Mouse (Mus musculus): ENCODE results near the gene Tnnt1.

Tnnt1 gene

GRCm38 (mm10) chr7:4521231-4522003, 5.2 kb upstream of the Tnnt1 start:
- DNase-seq (ENCODE audit: low read depth, low spot score) = peak; percentile 65

- DNase-seq (ENCODE audit: low read depth, low spot score) = no peak
These were observed 2.3 kb upstream of the Tnnt1 start for GRCm38 (mm10) chr7:4518487-4518886.

GRCm38 (mm10) chr7:4515853-4516252, 329 bp downstream of the Tnnt1 start:
- no peak for DNase-seq (ENCODE audit: low read depth, low spot score)

GRCm38 (mm10) chr7:4513829-4514712, 2.1 kb downstream of the Tnnt1 start:
- DNase-seq (ENCODE audit: low read depth, low spot score) = no peak

- DNase-seq (ENCODE audit: low read depth, low spot score) = peak; percentile 82
These were observed 2.9 kb downstream of the Tnnt1 start for GRCm38 (mm10) chr7:4513236-4513635.

GRCm38 (mm10) chr7:4511489-4512224, 4.5 kb downstream of the Tnnt1 start:
- no peak for DNase-seq (ENCODE audit: low read depth, low spot score)

GRCm38 (mm10) chr7:4509863-4510608, 6.1 kb downstream of the Tnnt1 start:
- peak; percentile 89 for DNase-seq (ENCODE audit: low read depth, low spot score)

- DNase-seq (ENCODE audit: low read depth, low spot score) = no peak
These were observed 7.5 kb downstream of the Tnnt1 start for GRCm38 (mm10) chr7:4508739-4509116.

- peak; percentile 83 for DNase-seq (ENCODE audit: low read depth, low spot score)
These were observed 8.0 kb downstream of the Tnnt1 start for GRCm38 (mm10) chr7:4508062-4508738.

GRCm38 (mm10) chr7:4507220-4507619, 9.0 kb downstream of the Tnnt1 start:
- peak; percentile 40 for DNase-seq (ENCODE audit: low read depth, low spot score)

GRCm38 (mm10) chr7:4504646-4505435, 11.3 kb downstream of the Tnnt1 start:
- no peak for DNase-seq (ENCODE audit: low read depth, low spot score)

GRCm38 (mm10) chr7:4503858-4504257, 12.3 kb downstream of the Tnnt1 start:
- no peak for DNase-seq (ENCODE audit: low read depth, low spot score)

GRCm38 (mm10) chr7:4503100-4503499, 13.1 kb downstream of the Tnnt1 start:
- no peak for DNase-seq (ENCODE audit: low read depth, low spot score)

- peak; percentile 79 for DNase-seq (ENCODE audit: low read depth, low spot score)
These were observed 13.6 kb downstream of the Tnnt1 start for GRCm38 (mm10) chr7:4502421-4503090.

GRCm38 (mm10) chr7:4501558-4502397, 14.4 kb downstream of the Tnnt1 start, which contains the start of gene Ppp1r12c:
Ppp1r12c (minus strand) TSS chr7:4501680.
- DNase-seq (ENCODE audit: low read depth, low spot score) = peak; percentile 87

- no peak for DNase-seq (ENCODE audit: low read depth, low spot score)
These were observed 15.2 kb downstream of the Tnnt1 start for GRCm38 (mm10) chr7:4500892-4501471.

GRCm38 (mm10) chr7:4499034-4499433, 17.1 kb downstream of the Tnnt1 start:
- no peak for DNase-seq (ENCODE audit: low read depth, low spot score)

- DNase-seq (ENCODE audit: low read depth, low spot score) = no peak
These were observed 17.9 kb downstream of the Tnnt1 start for GRCm38 (mm10) chr7:4498251-4498650.
